Mouse (Mus musculus) brain, adult 2 months (tissue): ENCODE results near the gene Gli3.

Source experiments
- DNase-seq: peaks from one replicate; pipeline ENCODE4 v3.0.0; 2011; ENCODE audit warnings: low read depth, low spot score

Gli3 gene

DNA sequence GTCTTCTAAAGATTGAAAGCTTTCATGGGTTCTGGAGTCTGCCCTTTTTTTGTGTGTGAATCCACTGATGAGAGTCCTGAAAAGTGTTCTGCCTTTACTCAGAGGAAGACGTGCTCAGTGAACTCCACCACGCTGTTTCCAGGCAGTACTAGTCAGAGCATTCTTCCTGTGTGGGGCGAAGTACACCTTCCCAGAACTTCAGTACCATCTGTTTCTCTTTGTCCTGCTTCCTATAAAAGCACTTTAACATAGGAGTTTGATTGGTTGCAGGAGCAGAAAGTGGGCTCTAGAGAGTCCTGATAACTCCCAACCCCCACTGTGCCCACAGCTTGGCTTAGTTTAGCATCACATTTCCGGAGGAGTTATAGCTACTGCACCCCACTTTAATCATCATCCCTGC is 32.8 kb downstream of the Gli3 start:
- DNase-seq, result no peak

DNA sequence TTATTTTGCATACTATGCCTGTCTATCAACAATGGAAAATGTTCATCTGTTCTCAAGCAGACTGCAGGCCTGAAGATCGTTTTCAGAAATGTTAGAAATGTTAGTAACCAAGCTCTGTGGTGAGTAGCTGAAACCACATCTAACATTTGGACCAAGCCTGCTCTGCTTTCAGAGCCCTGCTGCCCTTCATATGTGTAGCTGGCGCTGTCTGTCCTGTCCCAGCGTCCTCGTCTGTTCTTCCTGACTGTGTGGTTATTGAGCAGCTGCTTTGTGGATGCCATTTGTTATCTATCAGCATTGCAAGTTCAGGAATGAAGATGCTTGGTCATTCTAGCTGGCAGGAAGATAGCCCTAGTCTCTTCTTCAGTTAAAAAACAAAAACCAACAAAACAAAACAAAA is 35.3 kb downstream of the Gli3 start:
- DNase-seq, result no peak

DNA sequence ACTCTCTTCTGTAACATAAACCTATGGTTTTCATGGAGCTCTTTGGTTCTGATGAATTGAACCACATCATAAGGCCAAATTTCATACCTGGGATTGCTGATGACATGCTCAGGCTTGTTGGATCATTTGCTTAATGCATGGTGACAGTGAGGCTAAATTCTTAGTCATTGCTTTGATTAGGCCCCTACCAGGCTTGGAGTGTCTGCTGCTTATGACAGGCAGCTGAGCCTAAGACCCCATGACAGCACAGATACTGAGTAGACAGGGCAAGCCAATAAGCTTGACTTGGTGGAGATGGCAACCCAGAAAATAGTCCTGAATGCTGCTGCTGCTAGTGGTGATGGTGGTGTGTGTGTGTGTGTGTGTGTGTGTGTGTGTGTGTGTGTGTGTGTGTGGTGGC is 47.9 kb downstream of the Gli3 start:
- DNase-seq, result no peak

DNA sequence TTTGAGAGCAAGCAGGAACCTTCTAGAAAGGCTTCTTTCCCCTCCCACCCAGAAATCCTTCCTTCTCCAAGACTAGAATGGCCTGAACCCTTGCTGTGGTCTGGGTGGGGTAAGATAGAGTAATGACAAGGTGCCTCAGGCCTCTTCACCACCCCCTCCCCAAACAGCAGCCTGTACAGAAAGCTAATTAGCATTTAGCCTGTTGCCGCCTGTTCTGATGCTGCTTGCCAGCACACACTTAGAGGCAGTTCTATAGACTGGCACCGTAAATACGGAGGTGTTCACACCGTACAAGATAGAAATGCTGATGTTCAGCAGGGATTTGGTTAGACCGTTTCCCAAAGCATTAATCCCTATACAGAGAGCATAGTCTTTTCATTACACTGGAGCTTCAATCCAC is 50.1 kb downstream of the Gli3 start:
- no peak for DNase-seq

DNA sequence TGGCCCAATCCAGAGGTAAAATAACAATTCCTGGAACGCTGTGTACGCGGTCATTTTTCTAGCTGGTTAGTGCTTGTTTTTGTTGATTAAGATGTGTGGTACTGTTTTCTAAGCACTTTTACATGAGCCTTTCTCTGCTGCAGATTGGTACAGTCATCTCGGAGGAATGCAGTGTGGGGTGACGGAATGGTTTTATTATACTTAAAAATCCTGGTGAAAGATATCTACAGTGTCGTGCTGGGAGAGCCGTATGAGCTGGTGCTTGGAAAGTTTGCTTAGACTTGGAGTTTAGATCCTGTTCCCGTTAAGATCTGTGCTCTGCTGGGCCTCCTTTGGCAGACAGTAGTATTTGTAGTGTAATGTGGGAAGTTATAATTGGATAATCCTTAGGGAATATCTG is 51.0 kb downstream of the Gli3 start:
- no peak for DNase-seq

DNA sequence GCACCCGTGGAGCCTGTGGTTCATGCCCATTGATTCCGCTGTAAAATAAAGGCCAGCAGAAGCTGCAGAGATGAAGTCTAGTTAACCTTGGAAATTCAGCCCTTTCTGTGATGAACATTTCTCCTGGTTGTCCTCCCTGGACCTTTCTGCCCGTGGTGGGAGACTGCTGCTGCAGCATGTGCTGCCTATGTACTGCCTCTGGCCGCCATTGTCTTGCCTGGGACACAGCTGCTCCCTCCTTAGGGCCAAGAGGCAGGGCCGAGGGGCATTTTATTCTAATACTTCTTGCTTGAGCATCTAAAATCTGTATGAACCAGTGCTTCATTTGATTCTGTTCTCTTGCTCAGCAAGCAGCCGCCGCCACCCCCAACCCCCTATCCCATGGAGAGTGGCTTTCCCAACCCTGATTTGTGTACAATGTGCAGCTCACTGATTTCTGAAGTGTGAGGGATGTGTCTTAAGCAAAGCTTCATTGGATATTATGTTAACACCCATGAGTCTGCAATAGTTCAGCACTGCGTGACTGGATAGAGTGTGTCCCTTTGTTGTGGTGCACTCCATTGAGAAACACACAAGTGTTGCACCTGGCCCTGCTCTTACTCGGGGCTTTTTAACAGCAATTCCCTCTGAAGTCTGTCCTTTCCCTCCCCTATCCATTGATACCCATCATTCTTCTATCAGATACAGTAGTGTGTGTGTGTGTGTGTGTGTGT is 54.2 kb downstream of the Gli3 start:
- no peak for DNase-seq

DNA sequence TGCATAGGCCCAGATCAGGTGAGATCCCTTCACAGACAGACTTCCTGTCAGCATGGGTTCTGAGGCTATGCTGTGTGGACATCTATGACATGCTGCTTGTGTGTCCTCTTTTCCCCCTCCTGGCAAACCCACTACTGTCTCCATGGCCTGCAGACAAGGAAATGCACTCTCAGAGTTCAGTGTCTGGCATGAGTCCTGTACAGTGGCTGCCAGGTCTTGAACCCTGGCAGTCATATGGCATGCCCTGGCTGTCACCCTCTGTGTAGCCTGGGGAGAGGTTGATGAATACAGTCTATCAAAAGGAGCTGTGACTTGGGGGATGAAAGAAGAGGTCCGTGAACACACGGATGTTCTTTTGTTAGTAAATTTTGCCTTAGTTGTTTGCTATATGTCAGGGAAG is 57.3 kb downstream of the Gli3 start:
- no peak for DNase-seq

DNA sequence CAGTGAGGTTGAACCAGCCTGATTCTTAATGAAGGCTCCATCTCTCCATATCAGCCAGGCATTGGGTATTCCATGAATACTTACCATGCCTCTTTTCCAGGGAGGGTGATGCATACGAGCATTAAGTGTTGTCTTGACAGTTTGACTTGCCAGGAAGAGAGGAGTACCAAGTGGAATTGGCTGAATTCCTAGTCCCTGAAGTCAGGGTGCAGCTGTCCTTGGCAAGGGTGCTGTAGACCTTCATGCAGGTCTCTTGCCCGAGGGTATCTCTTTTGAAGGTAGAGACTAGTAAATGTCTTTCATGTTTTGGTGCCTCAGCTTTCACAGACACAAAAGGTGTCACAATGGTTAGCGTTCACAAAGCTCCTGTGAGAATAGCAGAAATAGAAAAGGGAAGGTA is 59.1 kb downstream of the Gli3 start:
- no peak for DNase-seq

DNA sequence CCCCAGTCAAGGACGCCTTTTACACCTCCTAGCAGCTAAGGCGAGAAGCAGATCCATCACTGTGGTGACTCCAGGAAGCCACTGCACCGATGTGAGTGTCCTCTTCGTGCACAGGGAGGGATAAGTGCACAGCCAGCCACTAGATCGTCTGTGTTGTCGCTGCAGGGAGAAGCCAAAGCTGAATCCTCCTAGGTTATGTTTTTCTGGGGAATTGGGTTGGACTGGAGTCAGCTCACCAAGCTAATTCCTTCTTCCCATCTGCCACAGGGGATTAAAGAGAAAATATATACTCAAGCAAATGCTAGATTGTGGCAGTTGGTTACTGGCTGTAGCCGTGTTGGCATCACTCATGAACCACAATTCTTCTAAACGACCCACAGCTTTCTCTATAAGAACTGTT is 61.2 kb downstream of the Gli3 start:
- DNase-seq, result no peak

DNA sequence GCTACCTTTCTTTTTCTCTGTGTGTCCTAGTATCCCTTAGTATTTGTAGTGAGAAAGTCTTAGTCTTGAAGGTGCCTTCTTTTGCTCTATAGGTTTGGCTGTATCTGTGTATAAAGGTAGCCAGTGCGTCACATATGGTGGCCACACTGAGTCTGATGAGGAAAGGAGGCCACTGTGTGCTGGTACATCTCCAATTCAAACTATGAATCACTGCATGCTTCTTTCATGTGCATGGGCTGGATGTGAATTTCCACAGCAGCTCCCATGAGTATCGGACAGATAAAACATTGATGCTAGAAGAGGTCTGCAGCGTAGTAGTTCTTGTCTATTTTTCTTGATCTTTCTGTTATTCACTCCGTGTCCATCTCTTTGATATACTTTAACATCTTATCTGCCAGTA is 63.7 kb downstream of the Gli3 start:
- no peak for DNase-seq

DNA sequence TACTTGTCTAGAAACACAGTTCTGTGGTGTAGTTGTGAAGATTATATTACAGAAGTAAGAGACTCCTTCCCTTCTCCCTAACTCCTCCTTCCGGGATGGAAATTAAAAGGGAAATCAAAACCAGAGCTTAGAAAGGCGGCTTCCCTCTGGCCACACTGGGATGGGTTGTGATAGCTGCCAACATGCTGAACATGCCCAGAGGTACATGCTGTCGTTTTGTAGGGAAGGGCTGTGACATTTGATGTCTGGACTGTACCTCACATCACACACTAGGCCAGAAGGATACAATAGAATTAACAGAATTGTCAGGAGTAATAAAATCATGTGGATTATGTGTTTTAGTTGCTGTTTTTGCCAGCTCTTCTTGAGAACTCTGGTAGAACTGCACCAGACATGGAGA is 68.5 kb downstream of the Gli3 start:
- DNase-seq, result no peak

DNA sequence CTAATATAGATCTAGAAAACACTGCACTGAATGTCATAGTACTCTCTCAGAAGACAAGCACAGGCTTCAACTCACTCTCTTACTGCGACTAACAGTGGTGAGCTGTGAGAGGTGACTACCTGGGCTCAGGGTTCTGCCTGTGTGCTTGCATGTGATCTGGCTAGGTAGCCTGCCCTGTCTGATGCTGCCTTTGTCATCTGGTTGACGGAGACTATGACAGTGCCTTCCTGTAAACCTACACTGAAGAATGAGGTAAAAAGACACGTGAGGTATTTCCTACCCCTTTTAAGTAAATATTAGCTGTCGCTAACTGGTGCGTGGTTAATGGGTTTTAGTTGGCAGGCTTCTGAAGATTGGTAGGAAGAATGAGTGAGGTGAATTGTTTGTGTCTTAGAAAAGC is 74.2 kb downstream of the Gli3 start:
- no peak for DNase-seq

DNA sequence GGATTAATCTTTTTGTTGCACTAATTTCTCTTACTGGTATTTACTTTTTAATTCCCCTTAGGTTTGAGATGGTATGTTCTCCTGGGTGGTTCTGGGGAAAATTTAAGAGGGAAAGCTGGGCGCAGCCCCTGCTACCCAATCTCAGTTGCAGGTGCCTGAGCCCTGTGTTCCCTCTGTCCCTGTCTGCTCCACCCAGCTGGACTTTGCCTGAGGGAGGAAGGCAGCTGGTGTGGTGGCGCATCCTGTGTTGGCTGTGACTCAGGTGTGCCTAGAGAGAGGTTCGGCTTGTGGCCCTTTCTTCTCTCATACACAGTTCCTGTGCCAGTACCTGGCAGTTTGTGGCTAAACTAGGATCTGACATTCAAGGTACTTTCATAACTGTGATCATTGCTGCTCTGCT is 74.6 kb downstream of the Gli3 start:
- DNase-seq, result no peak

DNA sequence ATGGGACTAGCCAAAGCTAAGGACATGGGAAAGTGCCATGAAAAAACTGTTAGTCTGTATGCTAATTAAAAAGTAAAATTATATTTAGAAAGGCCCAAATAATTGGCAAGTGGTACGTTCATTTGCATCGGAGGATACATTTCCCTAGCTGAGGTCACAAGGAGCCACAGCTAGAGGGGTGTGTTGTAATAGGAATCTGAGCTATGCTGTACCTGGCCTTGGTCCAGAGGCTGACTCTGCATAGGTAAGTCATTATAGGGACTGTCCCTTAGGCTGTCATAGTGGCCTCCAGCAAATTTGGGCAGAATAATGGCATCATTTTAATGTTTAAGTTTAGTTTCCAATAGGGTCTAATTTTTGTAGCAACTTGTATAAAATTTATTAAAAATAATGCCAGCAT is 75.4 kb downstream of the Gli3 start:
- DNase-seq, result no peak

DNA sequence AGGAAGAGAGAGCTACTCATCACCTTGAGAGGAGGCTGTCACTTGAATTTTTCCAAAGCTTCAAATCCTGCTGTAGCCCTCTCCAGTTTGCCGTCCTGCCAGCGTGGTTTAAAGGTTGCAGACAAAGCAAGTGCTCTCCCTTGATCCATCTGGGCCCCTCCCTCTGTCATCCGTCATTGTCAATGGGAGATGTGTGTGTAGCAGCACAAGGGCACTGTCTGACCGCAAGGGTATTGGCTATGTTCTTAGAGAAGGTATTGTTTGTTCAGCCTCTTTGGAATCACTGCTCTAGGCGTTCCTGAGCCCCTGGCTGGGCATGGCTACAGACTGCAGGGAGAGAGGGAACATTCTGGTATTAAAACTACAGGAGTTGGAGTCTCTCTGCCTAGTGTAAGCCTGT is 79.0 kb downstream of the Gli3 start:
- no peak for DNase-seq

DNA sequence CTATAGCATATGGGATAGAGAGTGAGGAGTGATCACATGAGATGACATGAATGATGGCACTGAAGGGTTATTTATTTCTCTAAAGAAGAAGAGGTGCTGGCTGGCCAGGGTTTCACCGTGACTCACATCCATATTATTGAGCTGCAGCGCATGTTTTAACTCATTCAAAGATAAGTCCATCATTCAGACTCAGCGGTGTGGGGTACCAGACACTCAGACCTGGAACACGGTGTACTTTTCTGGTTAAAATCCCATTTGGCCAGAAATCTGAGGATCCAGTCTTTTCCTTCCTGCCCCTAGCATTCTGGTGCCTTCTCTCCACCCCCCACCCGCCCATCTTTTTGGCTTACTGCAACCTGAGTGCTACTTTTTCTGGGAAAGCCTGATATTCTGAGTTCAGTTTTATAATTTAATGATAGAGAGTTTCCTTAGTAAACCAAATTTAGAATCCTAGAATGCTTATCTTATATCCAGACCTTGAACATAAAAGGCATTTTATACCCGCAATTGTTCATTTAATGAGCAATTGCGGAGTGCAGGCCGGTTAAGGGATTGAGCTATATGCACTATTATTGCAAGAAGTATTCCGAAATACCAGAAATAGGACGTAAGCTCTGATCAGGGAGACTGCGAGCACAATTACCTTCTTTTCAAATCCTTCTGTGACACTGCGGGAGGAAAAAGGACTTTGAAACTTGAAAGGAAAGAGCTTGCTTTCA is 80.3 kb downstream of the Gli3 start:
- DNase-seq, result no peak

DNA sequence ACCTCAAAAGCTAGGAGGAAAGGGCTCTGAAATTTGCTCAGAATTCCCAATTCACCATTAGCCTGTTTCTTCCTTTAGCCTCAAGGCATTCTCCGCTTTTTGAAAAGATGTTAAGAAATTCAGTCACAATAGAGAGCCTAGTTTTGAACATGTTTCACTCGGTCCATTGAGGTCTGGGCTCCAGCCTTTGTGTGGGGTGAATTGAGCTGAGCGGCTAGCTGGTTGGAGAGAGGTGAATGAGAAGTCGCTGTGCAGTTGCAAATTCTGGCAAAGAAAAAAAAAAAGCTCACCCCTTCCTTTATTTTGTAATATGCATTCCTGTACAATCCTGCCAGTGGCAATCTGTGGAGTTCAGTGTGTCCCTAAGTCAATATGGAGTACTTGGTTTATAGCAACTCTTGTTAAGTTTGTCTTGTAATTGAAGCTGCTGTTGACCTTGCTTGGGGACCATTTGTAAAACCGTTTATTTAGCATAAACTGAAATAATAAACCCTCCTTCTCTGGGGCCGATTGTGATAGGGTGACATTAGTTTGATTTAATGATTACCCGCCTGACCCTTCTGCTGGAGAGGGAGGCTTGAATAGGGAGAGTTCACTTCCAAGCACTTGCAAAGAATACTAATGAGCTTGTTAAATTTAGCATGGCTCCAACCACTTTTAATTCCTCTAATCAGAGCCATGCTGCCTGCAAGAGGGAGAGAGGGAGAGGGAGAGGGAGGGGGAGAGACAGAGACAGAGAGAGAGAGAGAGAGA is 81.0 kb downstream of the Gli3 start:
- DNase-seq, result peak; percentile 42

DNA sequence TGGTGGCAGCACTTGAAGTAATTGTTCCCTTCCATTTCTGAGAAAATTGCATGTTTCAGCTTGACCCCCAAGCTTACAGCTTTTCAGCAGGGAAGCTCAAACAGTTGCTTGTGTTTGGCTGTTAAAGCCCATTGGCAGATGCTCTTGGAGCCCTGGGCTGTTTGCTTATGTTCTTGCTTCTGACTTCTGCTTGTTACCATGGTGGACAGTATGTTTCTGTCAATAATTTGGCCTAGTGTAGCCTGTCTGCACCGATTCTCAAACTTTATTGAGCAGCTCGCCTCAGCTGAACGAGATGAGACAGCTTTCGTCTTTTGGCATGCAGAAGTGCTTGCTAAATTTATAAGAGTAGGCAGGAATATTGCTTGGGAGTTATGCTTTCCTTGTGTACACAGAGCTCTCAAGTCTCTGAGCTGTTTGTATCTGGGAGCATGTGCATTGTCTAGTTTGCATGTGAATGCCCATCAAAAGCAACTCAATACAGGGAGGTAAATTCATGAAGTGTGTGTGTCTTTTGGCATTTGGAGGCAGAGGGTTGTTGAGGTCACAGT is 82.4 kb downstream of the Gli3 start:
- DNase-seq, result peak; percentile 41

DNA sequence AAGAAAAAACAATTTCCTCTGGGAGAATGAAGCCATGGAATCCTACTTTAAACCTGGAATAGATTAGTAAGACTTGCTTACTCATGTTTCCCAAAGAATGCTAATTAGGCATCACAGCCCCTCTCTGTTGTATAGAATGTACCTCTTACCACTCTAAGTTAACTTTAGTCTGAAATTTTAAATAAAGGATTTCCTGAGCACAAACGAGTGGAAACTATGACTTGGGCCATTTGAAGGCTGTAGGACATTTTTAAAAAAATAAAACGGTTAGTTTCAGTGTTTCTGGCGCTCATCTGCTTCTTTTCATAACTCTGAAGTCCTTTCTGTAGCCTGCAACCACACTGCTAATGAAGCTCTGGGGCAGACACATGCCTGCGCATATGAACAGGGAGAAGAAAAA is 83.2 kb downstream of the Gli3 start:
- no peak for DNase-seq

DNA sequence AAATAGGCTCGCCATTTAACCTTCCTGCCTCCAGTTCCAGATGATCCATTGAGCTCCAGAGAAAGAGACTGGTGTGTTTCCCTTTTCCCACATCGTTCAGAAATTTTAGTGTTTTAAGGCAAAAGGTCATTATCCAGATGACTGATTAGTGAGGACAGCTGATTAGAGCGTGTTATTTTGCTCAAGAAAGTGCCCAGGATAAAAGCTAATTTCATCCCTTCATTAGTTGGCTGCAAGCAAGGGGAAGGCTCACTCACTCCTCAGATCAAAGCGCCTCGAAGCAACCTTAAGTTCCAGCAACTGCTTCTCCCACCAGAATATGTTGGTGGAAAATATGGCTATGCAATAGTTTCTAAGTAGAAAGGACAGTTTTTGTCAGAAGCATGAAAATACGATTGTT is 86.4 kb downstream of the Gli3 start:
- DNase-seq, result no peak

DNA sequence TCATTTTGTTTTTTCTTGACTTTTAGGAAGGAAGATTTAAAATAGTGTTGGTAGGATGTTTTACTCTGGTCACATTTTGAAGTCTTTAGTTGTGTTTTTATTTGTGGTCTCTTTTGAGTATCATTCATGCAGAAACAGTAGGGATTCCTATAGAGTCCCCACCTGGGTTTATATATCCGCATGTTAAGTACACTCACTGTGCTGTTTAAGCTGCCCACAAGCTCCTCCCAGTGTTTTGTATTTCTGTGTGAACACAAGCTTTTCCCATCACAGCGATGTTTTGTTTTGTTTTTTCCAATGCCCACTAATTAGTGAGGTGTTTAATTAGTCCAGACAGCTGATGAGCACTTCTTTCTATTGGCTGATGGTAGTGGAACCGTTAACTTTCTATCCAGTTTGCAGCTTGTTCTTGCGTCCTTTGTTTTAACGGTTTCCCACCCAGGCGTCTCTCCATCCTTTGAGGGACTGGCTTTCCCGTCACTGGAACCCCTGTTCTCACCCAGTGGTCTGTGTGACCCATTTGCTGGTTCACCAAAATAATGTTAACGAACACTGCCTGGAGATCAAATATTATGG is 87.1 kb downstream of the Gli3 start:
- no peak for DNase-seq

DNA sequence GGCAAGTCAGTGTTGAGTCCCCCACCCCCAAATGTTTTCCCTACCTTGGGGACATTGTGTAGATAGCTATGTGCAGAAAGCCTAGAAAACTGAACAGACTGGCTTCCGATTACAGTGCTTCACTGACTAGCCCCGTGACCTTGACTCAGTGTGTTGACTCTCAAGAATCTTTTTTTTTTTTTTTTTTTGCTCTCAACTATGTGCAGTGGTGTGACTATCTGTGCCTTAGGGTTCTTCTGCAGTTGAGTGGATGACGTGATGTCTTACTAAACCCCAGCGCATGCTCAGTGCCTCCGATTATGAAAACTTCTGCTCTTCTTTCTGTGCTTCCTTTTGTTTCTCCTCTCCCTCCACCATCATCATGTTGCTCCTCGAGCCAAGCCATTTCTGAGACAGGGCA is 87.7 kb downstream of the Gli3 start:
- DNase-seq, result no peak
